Mouse (Mus musculus) kidney, postnatal 10 days (tissue): ENCODE results near the gene Olfr168.
"Not testable (repeated sequence)": the region's sequence is repeated elsewhere in the genome, so short reads cannot be mapped to it uniquely, and the experiment has no call there.

Source experiments
- DNase-seq: peaks from one replicate; pipeline ENCODE4 v3.0.0; 2021; ENCODE audit warnings: mixed read lengths

Olfr168 gene

GRCm38 (mm10) chr16:19535455-19535854 lies at the start of gene Olfr168:
Gene Olfr168 (minus strand): TSS chr16:19535555.
- no peak for DNase-seq

- DNase-seq: not testable (repeated sequence)
These were observed 36.4 kb upstream of the Olfr168 start, which contains the start of gene Olfr169 for GRCm38 (mm10) chr16:19571709-19572108. Gene Olfr169 (minus strand): TSS chr16:19571809.

GRCm38 (mm10) chr16:19553429-19553828 lies 18.1 kb upstream of the Olfr168 start:
- not testable (repeated sequence) for DNase-seq

- not testable (repeated sequence) for DNase-seq
These were observed 16.9 kb upstream of the Olfr168 start for GRCm38 (mm10) chr16:19552246-19552645.

- no peak for DNase-seq
These were observed 13.2 kb downstream of the Olfr168 start, which contains the start of gene Olfr167 for GRCm38 (mm10) chr16:19522166-19522565. Gene Olfr167 (minus strand): TSS chr16:19522266.

- DNase-seq: no peak
These were observed 52.0 kb downstream of the Olfr168 start, which contains the start of gene Olfr166 for GRCm38 (mm10) chr16:19483394-19483793. Gene Olfr166 (plus strand): TSS chr16:19483694.
